Mouse (Mus musculus) megakaryocyte-erythroid progenitor cell, adult 5 weeks (primary cell): ENCODE results near the gene Klhl18. TPM values are rescaled to one million over a fixed set of nuclear protein-coding genes. Genes with fewer than 3 reads are reported as not detected.

Experiments
- polyA plus RNA-seq: library from polyadenylated mRNA; stranded (reverse); fragments of >175 nt; gene quantifications from 2 replicates; pipeline ENCODE4 v1.2.3, GENCODE M21; 2012

Gene Klhl18
- polyA plus RNA-seq: 11.6 and 12.2 TPM in 2 replicates

GRCm38 (mm10) chr9:110476124-110477091 lies at the start of gene Klhl18, which contains the start of gene Kif9:
Klhl18 (minus strand) TSS chr9:110476694.
Kif9 (plus strand) TSS chr9:110476958.

GRCm38 (mm10) chr9:110419511-110420112 lies 56.9 kb downstream of the Klhl18 start, which contains the start of gene Ngp:
Ngp (plus strand) TSS chr9:110419747.

GRCm38 (mm10) chr9:110408099-110408773 lies 68.3 kb downstream of the Klhl18 start, which contains the start of gene Ptpn23:
Ptpn23 (minus strand) TSS chr9:110408213.

Other genes starting within 250 kb of the Klhl18 start
- gene Cspg5, start 232.9 kb downstream of the Klhl18 start, polyA plus RNA-seq: 0.12 and 0.16 TPM in 2 replicates
- 8.0 and 8.1 TPM in 2 replicates for gene Elp6, start 171.5 kb downstream of the Klhl18 start, polyA plus RNA-seq
- gene Scap, start 143.4 kb downstream of the Klhl18 start, polyA plus RNA-seq: 231 and 258 TPM in 2 replicates
- 63.0 and 96.4 TPM in 2 replicates for gene Ptpn23, start 68.5 kb downstream of the Klhl18 start, polyA plus RNA-seq
- gene Ngp, start 56.9 kb downstream of the Klhl18 start, polyA plus RNA-seq: 312 and 331 TPM in 2 replicates
- gene Kif9, start 264 bp upstream of the Klhl18 start, polyA plus RNA-seq: 0.01 and 0.12 TPM in 2 replicates
- 12.9 and 21.6 TPM in 2 replicates for gene Setd2, start 55.9 kb upstream of the Klhl18 start, polyA plus RNA-seq
- 4.9 and 6.1 TPM in 2 replicates for gene Nradd, start 147.8 kb upstream of the Klhl18 start, polyA plus RNA-seq
- 74.5 and 76.5 TPM in 2 replicates for gene Nbeal2, start 177.5 kb upstream of the Klhl18 start, polyA plus RNA-seq
- gene Ccdc12, start 179.8 kb upstream of the Klhl18 start, polyA plus RNA-seq: 381 and 533 TPM in 2 replicates